Mouse (Mus musculus) lung, adult 2 months (tissue): ENCODE data around the gene AC161166.1. TPM values are rescaled to one million over a fixed set of nuclear protein-coding genes. Genes with fewer than 3 reads are reported as not detected.
"Not testable (repeated sequence)": the region's sequence is repeated elsewhere in the genome, so short reads cannot be mapped to it uniquely, and the experiment has no call there.

Source experiments
- DNase-seq: peaks from one replicate; pipeline ENCODE4 v3.0.0; 2022
- H3K4me1 ChIP-seq: fragments of 200-500 bp; 2 replicates; pipeline ENCODE4 v1.6.1; 2011; ENCODE audit warnings: low read length; ENCODE audit not compliant: control insufficient read depth, insufficient read depth
- H3K4me3 ChIP-seq: fragments of 200-500 bp; replicated peaks from 2 replicates; pipeline ENCODE3; 2011; ENCODE audit warnings: low read depth, mild to moderate bottlenecking, control low read depth, low read length; ENCODE audit errors: extremely low read depth
- CTCF ChIP-seq: fragments of 200-500 bp; IDR thresholded peaks from 2 replicates; pipeline ENCODE4 v1.5.1; 2011; ENCODE audit warnings: mild to moderate bottlenecking, low read length, control low read depth; ENCODE audit not compliant: insufficient read depth
- POLR2A ChIP-seq: fragments of 200-500 bp; IDR thresholded peaks from 2 replicates; pipeline ENCODE4 v1.6.1; 2011; ENCODE audit warnings: low read depth, mild to moderate bottlenecking, control low read depth, low read length, borderline replicate concordance; ENCODE audit errors: extremely low read depth
- WGBS: fragments of 180-500 bp; shearing (Covaris S2); methylation state at CpG from one replicate; pipeline ENCODE4 v1.1.7; 2018; 5-methylcytosine and 5-hydroxymethylcytosine counted together
- polyA plus RNA-seq: library from polyadenylated mRNA; depleted of rRNA; stranded (reverse); fragments of >200 nt; gene quantifications from 2 replicates; pipeline ENCODE4 v1.2.3, GENCODE M21; 2012

The AC161166.1 gene
- polyA plus RNA-seq, 1 experiment = not detected

DNA sequence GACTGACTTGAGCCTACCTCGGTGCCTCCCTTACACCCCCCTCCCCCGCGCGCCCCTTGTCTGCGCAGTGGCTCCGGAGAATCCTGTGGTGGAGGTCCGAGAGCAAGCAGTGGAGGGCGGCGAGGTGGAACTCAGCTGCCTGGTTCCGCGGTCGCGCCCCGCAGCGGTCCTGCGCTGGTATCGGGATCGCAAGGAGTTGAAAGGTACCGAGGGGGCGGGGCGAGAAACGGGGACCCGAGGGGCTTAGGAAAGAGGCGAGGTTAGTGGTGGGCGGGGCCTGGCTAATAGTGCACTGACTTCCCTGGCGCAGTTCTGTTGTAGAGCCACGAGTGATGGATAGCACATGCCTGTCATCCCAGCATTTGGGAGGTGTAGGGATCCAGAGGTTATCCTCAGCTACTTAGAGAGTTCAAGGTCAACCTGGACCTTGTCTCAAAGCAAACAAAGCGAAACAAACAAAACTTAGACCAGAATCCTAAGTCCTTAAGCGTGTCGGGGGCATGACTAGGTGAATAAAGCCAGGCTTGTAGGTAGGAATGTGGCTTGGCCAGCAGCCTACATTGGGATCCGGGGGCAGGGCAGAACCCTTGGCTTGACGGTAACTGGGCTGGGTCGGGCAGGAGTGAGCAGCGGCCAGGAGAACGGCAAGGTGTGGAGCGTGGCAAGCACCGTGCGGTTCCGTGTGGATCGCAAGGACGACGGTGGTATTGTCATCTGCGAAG lies 12.2 kb downstream of the AC161166.1 start:
- TF ChIP-seq POLR2A = no peak
- no peak for TF ChIP-seq CTCF
- Histone ChIP-seq H3K4me1 (no peaks in the 10 kb centered on the region), H3K4me3 (no peak overlapping the region)
- no peak for DNase-seq
- 11% methylated on average over 43 of the region's 43 CpGs for whole genome bisulfite sequencing

DNA sequence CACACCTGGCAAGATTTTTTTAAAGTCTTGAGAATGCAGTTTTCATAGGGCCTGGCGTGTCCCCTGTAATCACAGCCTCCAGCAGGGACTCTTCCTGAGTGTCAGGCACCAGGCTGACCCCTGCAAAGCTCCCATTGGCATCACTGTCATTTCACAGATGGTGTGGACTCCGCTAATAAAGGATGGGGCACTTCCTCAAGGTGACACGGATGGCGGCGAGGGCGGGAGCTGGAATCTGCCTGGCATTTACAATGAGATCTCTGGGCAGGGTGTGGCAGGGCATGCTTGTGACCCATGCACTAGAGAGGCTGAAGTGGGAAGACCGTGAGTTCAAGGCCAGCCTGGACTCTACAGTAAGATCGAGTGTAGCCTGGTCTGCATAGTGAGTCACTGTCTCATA lies 24.0 kb downstream of the AC161166.1 start:
- Histone ChIP-seq H3K4me3 (no peak overlapping the region), H3K4me1 (no peaks in the 10 kb centered on the region)
- TF ChIP-seq POLR2A (no peak), CTCF (no peak)
- WGBS = 79% methylated on average over 8 of the region's 8 CpGs
- DNase-seq = no peak

DNA sequence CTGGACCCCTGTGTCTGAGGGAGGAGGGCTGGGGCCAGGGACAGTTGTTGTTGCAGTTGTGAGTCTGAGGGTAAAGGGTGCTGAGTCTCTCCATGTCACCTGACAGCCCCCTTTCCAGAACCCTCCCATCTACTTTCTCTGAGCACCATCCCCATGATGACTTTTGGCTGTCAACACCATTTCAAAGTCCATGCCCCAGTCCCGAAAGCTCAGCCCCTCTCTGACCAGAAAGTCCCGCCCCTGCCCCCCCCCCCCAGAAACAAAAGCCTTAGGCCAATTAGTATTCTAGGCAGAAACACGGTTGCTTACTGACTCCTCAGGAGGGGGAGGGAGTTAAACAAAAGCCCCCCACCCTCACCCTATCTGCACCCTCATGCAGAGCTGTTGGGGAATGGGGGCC lies 24.9 kb downstream of the AC161166.1 start:
- Histone ChIP-seq H3K4me3 (no peak overlapping the region), H3K4me1 (no peaks in the 10 kb centered on the region)
- DNase-seq = no peak
- 28% methylated on average over 3 of the region's 3 CpGs for WGBS
- TF ChIP-seq CTCF (no peak), POLR2A (no peak)

DNA sequence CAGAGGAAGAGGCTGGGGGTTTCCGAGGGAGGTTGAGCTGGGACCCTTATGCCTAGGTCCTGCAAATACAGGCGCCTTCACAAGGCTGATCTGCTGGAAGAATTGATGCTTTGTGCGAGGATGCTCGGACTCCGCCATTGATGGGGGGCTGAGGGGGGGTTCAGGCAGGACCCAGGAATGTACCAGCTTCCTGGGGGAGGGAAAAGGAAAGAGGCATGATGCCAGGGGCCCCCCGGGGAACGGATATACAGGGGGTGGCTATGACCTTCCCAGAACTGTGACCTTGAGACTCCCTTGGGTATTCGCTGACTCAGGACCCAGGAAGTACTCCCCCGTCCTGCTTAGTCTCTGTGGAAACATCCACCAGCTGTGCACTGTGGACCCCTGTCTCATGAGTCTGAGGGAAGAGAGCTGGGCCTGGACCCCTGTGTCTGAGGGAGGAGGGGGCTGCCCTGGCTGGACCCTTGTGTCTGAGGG lies 25.6 kb downstream of the AC161166.1 start:
- WGBS = 68% methylated on average over 9 of the region's 9 CpGs

DNA sequence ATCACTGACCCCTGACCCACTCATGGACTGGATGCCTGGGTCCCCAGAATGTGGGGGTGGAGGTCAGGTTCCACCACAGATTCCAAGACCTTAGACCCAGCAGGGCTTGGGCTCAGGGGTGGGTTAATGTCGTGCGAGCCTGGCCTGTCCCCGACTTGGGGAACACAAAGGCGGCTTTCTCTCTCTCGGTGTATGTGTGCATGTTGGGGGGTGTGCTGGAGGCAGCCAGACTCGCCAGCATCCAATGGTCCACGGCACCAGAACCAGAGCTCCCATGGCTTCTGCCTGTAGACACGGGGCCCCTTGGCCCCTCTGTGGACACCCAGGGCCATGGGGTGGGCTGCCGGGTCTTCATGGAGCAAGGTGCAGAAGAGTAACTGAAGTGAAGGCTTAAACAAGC lies 26.8 kb downstream of the AC161166.1 start:
- TF ChIP-seq POLR2A = no peak
- TF ChIP-seq CTCF = no peak

More for the DNA sequence above, 25.6 kb downstream of the AC161166.1 start:
- Histone ChIP-seq H3K4me3 (no peak overlapping the region), H3K4me1 (no peaks in the 10 kb centered on the region; the same call in 1 of the 2 replicates)
- DNase-seq = no peak
- no peak for TF ChIP-seq CTCF
- TF ChIP-seq POLR2A = no peak

DNA sequence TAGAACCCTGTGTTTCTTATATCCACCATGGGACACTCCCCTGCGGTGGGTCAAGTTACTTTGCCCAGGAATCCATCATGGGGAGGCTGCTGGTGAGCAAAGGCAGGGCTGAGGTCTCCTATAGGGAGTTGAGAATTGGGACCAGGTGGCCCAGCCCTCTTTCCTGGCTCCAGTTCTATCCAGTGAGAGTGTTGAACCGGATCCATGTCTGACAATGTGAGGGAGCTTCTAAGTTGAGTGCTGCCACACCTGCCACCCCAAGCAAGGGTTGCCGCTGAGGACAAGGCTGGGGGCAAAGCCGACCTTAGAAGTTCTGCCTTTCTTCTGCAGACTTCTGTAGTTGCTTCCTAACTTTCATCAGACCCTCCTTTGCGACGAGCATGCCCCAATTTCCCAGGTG lies 29.0 kb downstream of the AC161166.1 start:
- not testable (repeated sequence) for H3K4me1 ChIP-seq, DNase-seq, H3K4me3 ChIP-seq
- WGBS = 41% methylated on average over 6 of the region's 6 CpGs

More for the DNA sequence above, 26.8 kb downstream of the AC161166.1 start:
- DNase-seq = no peak
- no peak overlapping the region for H3K4me3 ChIP-seq
- 76% methylated on average over 9 of the region's 9 CpGs for WGBS
- H3K4me1 ChIP-seq = peaks cover 4% of the 10 kb centered on the region; the same call in 1 of the 2 replicates

DNA sequence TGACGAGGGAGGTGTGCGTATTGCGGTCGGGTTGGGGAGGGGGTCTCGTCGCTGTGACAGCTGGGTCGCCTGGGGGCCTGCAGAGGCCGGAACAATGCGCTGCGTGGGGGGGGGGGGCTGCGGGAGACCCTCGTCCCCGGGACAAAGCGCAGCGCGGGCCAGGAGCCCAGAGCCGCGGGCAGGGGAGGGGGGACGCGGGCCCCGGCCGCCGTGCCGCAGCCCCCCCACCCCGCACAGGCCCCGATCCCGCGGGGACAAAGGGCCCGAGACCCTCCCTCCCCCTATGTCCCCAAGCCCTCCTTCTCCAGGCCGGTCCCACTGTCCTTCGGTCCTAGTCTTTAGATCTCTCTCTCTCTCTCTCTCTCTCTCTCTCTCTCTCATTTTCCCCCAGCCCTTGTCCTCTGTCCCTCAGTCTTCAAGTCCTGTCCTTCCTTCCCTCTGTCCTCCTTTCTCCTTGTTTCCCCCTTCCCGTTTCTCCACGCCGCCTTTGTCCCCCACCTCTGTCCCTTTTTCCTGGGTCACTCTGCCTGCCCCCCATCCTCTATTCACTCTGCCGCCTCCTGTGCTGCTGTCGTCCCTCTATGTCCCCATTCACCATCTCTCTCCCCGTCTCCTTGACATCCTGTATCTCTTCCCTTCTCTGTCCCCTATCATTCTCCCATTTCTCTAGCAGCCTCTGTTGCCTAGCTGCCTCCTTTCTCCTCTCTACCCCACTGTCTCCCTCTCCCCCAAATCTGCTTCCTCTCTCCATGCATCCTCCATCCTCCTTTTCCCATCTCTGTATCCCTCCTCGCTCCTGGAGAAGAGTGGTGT lies 29.8 kb downstream of the AC161166.1 start:
- WGBS = 4% methylated on average over 22 of the region's 38 CpGs

DNA sequence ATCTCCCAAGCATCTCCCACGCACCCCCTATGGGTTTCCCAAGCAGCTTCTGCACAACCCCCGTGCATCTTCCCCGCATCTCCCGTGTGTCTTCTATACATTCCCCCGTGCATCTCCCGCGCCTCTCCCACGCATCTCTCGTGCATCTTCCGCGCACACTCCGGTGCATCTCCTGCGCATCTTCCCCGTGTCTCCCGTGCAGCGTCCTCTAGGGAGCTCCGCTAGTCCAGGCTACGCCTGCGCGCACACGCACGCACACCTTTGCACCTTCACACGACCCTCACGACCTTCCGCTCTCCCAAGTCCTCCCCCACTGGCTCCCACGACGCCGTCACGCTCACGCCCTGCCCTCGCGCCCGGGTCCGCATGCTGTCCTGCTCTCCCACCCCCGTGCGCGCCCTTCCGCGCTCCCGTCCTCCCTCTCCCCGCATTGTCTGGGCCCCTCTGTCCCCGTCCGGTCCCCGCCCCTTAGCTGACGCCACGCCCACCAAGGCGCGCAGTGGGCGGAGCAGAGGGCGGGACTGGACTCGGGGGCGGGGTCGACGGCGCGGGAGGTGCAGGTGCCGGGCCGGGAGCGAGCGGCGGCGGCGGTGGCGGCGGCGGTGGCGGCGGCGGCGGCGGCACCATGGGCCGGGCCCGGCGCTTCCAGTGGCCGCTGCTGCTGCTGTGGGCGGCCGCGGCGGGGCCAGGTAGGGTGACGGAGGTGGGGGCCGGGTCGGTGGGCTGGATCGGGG lies 30.6 kb downstream of the AC161166.1 start, which contains the start of gene Cadm4:
Gene Cadm4, plus strand, starts transcription at position 550 of the 734 bp plus-strand sequence.
- peak; percentile 80 for DNase-seq
- H3K4me3 ChIP-seq = peak within 1 kb of the TSS; percentile 56
- 1% methylated on average over 65 of the region's 83 CpGs for WGBS
- TF ChIP-seq POLR2A (no peak), CTCF (no peak)
- H3K4me1 ChIP-seq = peaks cover 4% of the 10 kb centered on the region; the same call in 1 of the 2 replicates

More for the DNA sequence above, 29.8 kb downstream of the AC161166.1 start:
- no peak for TF ChIP-seq CTCF
- Histone ChIP-seq H3K4me3 (peak overlapping the region; percentile 27), H3K4me1 (peaks cover 4% of the 10 kb centered on the region; the same call in 1 of the 2 replicates)
- DNase-seq = no peak

DNA sequence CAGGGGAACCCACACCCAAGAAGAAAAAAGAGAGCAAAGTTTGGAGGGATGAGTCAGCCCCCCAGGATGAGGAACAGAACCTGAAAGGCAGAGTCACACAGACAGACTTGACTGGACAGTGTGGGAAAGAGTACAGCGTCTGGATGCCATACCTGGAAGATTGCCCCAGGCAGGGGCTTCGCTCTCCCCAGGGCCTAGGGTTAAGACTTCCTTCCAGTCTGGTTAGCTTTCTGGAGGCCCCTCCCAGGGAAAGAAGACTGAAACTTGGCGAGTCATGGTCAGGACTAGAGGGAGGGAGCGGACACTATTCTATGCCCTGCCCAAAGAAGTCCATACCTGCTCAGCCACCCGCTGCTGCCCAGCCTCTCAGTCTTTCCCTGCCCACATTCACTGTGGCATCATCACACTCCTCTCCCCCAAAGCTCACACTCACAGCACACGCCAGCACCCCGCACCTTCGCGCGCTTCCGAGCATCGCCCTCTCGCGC lies 31.2 kb downstream of the AC161166.1 start:
- WGBS = 12% methylated on average over 14 of the region's 14 CpGs
- TF ChIP-seq POLR2A (no peak), CTCF (no peak)
- DNase-seq = no peak
- Histone ChIP-seq H3K4me3 (no peak overlapping the region), H3K4me1 (peaks cover 4% of the 10 kb centered on the region; the same call in 1 of the 2 replicates)
